Mouse (Mus musculus): ENCODE measurements around the gene Olfr575. TPM values are rescaled to one million over a fixed set of nuclear protein-coding genes. Genes with fewer than 3 reads are reported as not detected.

The Olfr575 gene
- not detected for total RNA-seq (2023)

DNA sequence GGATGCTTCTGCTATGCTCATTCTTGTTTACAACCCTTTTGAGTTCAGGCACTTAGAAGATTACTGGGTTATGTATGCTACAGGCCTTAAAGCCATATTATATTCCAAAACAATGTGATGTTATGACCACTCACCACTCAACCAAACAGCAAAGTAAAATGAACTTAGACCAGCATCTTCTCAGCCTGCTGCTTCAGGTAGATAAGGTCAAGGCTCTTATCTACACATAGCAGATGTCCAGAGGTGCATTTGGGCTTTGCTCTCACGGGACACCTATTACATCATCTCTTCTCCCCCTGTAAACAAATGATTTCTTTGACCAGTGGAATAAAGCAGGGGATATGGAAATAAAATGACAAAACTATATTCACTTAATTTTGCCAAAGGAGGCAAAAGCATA, at the start of gene Olfr575:
Gene Olfr575 (minus strand): TSS at position 183 of the 400 bp plus-strand sequence.

DNA sequence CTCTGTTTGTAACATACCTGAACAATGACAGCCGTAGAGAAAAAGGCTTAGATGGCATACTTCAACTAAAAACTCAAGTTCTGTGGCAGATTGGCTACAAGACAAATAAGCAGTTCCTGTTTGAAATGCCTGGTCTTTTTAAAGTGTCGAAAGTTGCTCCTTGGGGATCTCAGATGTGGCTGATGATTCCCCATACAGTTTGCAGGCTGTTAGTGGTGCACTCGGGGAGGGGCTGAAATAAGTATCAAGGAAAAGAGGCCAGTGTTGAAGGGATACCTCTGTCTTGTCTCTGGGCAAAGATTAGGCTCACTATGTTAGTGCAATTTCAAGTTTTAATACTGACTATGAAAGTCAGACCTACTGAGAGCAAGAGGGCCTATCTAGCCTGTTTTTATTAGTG, 30.6 kb upstream of the Olfr575 start, which contains the start of gene Olfr578:
Gene Olfr578 (minus strand): TSS at position 101 of the 400 bp plus-strand sequence.

DNA sequence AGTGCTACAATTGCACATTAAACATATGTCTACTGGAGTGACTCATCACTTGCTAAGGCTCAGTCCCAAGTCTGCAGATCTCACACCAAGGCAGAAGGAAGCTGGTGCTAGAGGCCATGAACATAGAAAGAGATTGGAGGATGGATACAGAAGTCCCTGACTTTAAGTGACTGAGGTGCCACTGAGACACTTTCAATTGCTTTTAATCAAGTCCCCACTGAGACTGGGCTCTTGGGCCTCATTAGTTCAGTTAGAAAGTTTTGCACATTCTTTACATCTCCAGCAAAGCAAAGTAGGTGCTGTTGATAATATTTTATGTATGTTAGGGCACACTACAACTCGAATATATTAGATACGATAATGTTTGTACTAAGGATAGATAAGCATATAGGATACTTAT, 17.3 kb upstream of the Olfr575 start, which contains the start of gene Olfr577:
Gene Olfr577 (minus strand): TSS at position 101 of the 400 bp plus-strand sequence.

DNA sequence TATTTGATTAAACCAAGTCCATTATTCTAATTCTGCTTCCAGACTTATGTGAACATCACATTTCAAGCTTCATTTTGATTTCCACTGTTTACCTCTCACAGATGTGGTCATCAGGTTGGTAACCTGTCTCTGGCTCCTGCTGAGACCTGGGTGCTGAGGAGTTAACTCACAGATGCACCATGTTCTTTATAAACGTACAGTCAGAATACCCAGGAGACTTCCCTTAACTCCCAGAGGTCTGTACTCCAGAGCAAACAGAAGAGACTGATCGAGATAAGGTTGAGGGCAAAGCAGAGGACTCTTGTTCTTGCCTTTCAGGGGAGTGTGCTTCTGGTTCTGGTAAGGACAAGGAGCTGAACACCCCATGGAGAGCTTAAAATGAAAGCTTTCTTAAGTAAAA, 3.8 kb upstream of the Olfr575 start, which contains the start of gene Olfr576:
Gene Olfr576 (plus strand): TSS at position 301 of the 400 bp plus-strand sequence.

DNA sequence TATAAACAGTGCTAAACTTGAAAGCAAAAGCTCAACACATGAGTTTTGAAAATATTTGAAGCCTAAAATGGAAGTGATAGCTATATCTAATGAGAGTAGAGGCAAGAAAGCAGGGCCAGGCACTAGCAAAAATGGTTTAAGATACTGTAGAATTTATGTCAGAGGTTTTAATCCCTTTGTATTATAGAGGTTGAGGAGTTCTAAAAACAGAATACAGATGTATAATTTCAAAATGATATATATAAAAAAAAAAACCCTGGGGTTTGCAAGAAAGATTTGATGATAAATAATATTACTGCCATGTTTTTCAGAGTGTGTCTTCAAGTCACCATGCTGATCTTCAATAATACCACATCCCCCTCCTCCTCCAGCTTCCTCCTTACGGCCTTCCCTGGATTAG, 10.4 kb downstream of the Olfr575 start, which contains the start of gene Olfr574:
Gene Olfr574 (plus strand): TSS at position 301 of the 400 bp plus-strand sequence.

DNA sequence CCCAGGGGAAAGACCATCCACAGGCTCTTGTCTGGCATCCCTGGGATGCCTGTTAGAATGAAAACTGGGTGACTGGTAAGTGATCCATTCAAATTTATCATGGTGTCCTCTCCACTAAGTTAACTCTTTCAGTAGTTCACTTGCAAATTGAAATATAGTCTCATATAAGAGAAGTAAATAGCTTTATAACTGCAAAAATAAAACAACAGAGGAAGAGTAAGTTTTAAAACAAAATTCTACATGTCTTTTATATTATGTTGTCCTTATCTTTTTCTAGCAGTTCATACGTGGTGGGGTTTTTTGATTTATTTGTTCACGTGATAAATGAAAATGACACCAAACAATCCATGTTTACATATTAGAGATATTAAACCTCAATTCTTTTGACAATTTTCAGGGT, 16.1 kb downstream of the Olfr575 start, which contains the start of gene Olfr573-ps1:
Gene Olfr573-ps1 (minus strand): TSS at position 101 of the 400 bp plus-strand sequence.

DNA sequence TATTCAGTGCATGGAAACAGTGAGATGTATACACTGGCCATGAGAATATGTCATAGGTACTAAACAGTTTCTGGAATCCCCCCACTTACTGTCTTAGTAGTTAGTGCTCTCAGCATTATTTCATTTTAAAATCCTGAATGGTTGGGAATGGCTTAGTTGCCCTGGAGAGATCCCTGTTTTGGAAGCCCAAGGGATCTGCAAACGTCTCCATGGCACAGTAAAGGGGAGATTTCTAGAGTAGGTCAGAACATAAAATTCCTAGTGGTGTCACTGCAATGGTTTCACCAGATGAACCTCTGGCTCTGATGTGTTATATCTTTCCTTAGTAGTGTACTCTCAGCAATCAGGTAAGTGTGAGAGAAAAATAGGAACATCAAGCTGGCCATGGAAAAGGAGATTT, 34.5 kb downstream of the Olfr575 start, which contains the start of gene Olfr572:
Gene Olfr572 (plus strand): TSS at position 301 of the 400 bp plus-strand sequence.

DNA sequence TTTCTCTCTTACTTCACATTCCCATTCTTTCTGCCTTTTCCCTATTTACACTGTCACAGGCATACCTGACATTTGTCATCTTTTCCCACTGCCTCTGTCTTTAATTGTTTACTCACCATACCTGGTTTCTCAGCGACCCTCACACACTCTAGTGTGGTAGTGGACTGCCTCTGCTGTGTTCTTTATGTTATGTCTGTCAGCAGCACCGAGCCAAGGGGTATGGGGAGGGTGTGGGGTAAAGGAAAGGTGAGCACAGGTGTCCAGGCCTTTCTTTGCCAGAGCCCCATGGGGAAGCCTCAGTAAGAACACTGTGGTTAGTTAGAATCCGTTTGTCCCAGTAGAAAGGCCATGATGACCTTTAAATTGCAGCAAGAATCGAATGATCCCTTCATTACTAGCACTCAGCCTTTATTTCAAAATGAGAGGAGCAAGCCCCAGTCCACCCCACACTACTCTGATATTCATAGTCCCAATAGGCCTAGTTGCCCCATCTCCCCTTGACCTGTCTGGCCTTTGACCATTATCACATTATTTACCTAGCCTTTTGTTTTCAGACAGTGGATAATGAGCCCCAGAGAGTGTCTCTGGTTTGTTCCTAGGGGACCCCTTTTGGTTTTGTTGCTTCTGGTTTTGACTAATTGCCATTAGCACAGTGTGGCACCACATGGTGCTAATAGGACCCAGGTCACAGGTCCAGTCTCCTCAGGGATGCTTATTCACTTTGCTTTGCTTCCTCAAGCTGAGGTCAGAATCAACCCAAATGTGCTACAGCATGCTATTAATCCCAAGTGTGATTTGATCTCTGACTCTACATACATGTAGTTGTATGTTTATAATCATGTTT, 41.3 kb downstream of the Olfr575 start, which contains the start of gene Olfr571:
Gene Olfr571 (minus strand): TSS at position 505 of the 844 bp plus-strand sequence.

Other genes with a start within 250 kb of the Olfr575 start
- gene Olfr33, start 239.7 kb downstream of the Olfr575 start, total RNA-seq (2023): not detected
- not detected for gene Olfr559, start 231.3 kb downstream of the Olfr575 start, total RNA-seq (2023)
- gene Olfr560, start 199.4 kb downstream of the Olfr575 start, total RNA-seq (2023): not detected
- not detected for gene Olfr78, start 199.3 kb downstream of the Olfr575 start, total RNA-seq (2023)
- gene Olfr561, start 187.6 kb downstream of the Olfr575 start, total RNA-seq (2023): not detected
- gene Olfr564, start 155.3 kb downstream of the Olfr575 start, total RNA-seq (2023): not detected
- not detected for gene Olfr566, start 100.0 kb downstream of the Olfr575 start, total RNA-seq (2023)
- not detected for gene Olfr568, start 81.7 kb downstream of the Olfr575 start, total RNA-seq (2023)
- gene Olfr569, start 67.9 kb downstream of the Olfr575 start, total RNA-seq (2023): not detected
- not detected for gene Olfr570, start 64.2 kb downstream of the Olfr575 start, total RNA-seq (2023)
- gene Olfr571, start 41.2 kb downstream of the Olfr575 start, total RNA-seq (2023): not detected
- not detected for gene Olfr572, start 34.4 kb downstream of the Olfr575 start, total RNA-seq (2023)
- not detected for gene Olfr573-ps1, start 16.2 kb downstream of the Olfr575 start, total RNA-seq (2023)
- not detected for gene Olfr574, start 10.3 kb downstream of the Olfr575 start, total RNA-seq (2023)
- gene Olfr576, start 3.9 kb upstream of the Olfr575 start, total RNA-seq (2023): not detected
- gene Olfr577, start 17.2 kb upstream of the Olfr575 start, total RNA-seq (2023): not detected
- not detected for gene Olfr578, start 30.5 kb upstream of the Olfr575 start, total RNA-seq (2023)
- gene Olfr582, start 79.2 kb upstream of the Olfr575 start, total RNA-seq (2023): not detected
- gene Olfr583, start 92.5 kb upstream of the Olfr575 start, total RNA-seq (2023): not detected
- not detected for gene Olfr584, start 123.1 kb upstream of the Olfr575 start, total RNA-seq (2023)
- gene Olfr585, start 138.9 kb upstream of the Olfr575 start, total RNA-seq (2023): not detected
- gene Olfr586, start 166.9 kb upstream of the Olfr575 start, total RNA-seq (2023): not detected
- not detected for gene Olfr588-ps1, start 182.1 kb upstream of the Olfr575 start, total RNA-seq (2023)
- not detected for gene Olfr589, start 197.6 kb upstream of the Olfr575 start, total RNA-seq (2023)
- not detected for gene Olfr591, start 219.6 kb upstream of the Olfr575 start, total RNA-seq (2023)
- not detected for gene Olfr592, start 226.0 kb upstream of the Olfr575 start, total RNA-seq (2023)

Data from CD8-positive naive resting alpha-beta T cell, adult 57 days (primary cell).